Mouse (Mus musculus): Measurements from ENCODE around the gene Ifnl3. TPM values are rescaled to one million over a fixed set of nuclear protein-coding genes. Genes with fewer than 3 reads are reported as not detected.
A peak's percentile ranks its signal among the peaks of the same experiment; 100 is the strongest.

The Ifnl3 gene
- polyA plus RNA-seq, 1 experiment from 2014 or later: not detected

- Histone ChIP-seq H3K4me2 (no peak overlapping the region), H3K4me3 (no peak overlapping the region), H3K4me1 (replicated peaks) (peaks cover 33% of the 10 kb centered on the region), H3K9me3 (replicated peaks) (no peaks in the 10 kb centered on the region), H3K9ac (no peak overlapping the region), H3K27ac (no peak overlapping the region), H3K36me3 (peaks cover 46% of the 10 kb centered on the region), H3K27me3 (no peaks in the 10 kb centered on the region)
- ATAC-seq (replicated peaks; ENCODE audit: insufficient number of reproducible peaks, insufficient read depth, low FRiP score, low read depth): no peak
- 78% methylated on average over 4 of the region's 4 CpGs for WGBS
Measured at GRCm38 (mm10) chr7:28567539-28567938, 44.9 kb downstream of the Ifnl3 start.

GRCm38 (mm10) chr7:28568253-28568652 lies 45.6 kb downstream of the Ifnl3 start:
- no peak overlapping the region for H3K27ac ChIP-seq
- no peaks in the 10 kb centered on the region for H3K27me3 ChIP-seq
- H3K9me3 ChIP-seq (replicated peaks): no peaks in the 10 kb centered on the region
- H3K4me2 ChIP-seq: no peak overlapping the region
- H3K9ac ChIP-seq: no peak overlapping the region
- ATAC-seq (replicated peaks; ENCODE audit: insufficient number of reproducible peaks, insufficient read depth, low FRiP score, low read depth): no peak
- H3K4me1 ChIP-seq (replicated peaks): peaks cover 40% of the 10 kb centered on the region
- peaks cover 39% of the 10 kb centered on the region for H3K36me3 ChIP-seq
- no peak overlapping the region for H3K4me3 ChIP-seq

- Histone ChIP-seq H3K9me3 (replicated peaks) (no peaks in the 10 kb centered on the region), H3K4me3 (no peak overlapping the region)
- no peak; the same call in 1 of the 2 replicates for ATAC-seq (replicated peaks; ENCODE audit: insufficient number of reproducible peaks, insufficient read depth, low FRiP score, low read depth)
Measured at GRCm38 (mm10) chr7:28570291-28570981, 47.8 kb downstream of the Ifnl3 start.

GRCm38 (mm10) chr7:28570982-28571682 lies 48.5 kb downstream of the Ifnl3 start:
- Histone ChIP-seq H3K9ac (peak overlapping the region; percentile 16; the same call in 1 of the 2 replicates), H3K4me3 (no peak overlapping the region), H3K27me3 (no peaks in the 10 kb centered on the region), H3K4me1 (replicated peaks) (peaks cover 44% of the 10 kb centered on the region), H3K9me3 (replicated peaks) (no peaks in the 10 kb centered on the region), H3K4me2 (no peak overlapping the region), H3K27ac (peak overlapping the region; percentile 63), H3K36me3 (peaks cover 18% of the 10 kb centered on the region)
- WGBS: 32% methylated on average over 5 of the region's 5 CpGs
- no peak for ATAC-seq (replicated peaks; ENCODE audit: insufficient number of reproducible peaks, insufficient read depth, low FRiP score, low read depth)

More at GRCm38 (mm10) chr7:28570291-28570981, 47.8 kb downstream of the Ifnl3 start:
- H3K27me3 ChIP-seq: no peaks in the 10 kb centered on the region
- peaks cover 41% of the 10 kb centered on the region for H3K4me1 ChIP-seq (replicated peaks)
- peak overlapping the region; percentile 16; the same call in 1 of the 2 replicates for H3K9ac ChIP-seq
- WGBS: 57% methylated on average over 12 of the region's 12 CpGs
- H3K4me2 ChIP-seq: no peak overlapping the region
- H3K36me3 ChIP-seq: peaks cover 23% of the 10 kb centered on the region
- H3K27ac ChIP-seq: peak overlapping the region; percentile 63

- Histone ChIP-seq H3K9me3 (replicated peaks) (no peaks in the 10 kb centered on the region), H3K27me3 (no peaks in the 10 kb centered on the region), H3K4me3 (no peak overlapping the region), H3K27ac (no peak overlapping the region), H3K36me3 (peaks cover 3% of the 10 kb centered on the region), H3K9ac (no peak overlapping the region), H3K4me1 (replicated peaks) (peaks cover 60% of the 10 kb centered on the region), H3K4me2 (no peak overlapping the region)
- WGBS: 77% methylated on average over 5 of the region's 5 CpGs
- no peak for ATAC-seq (replicated peaks; ENCODE audit: insufficient number of reproducible peaks, insufficient read depth, low FRiP score, low read depth)
Measured at GRCm38 (mm10) chr7:28572689-28573088, 50.1 kb downstream of the Ifnl3 start.

- Histone ChIP-seq H3K4me1 (replicated peaks) (peaks cover 65% of the 10 kb centered on the region), H3K27me3 (no peaks in the 10 kb centered on the region), H3K36me3 (no peaks in the 10 kb centered on the region; the same call in 1 of the 2 replicates), H3K9ac (no peak overlapping the region), H3K9me3 (replicated peaks) (no peaks in the 10 kb centered on the region), H3K4me3 (no peak overlapping the region), H3K4me2 (no peak overlapping the region), H3K27ac (no peak overlapping the region)
- no peak for ATAC-seq (replicated peaks; ENCODE audit: insufficient number of reproducible peaks, insufficient read depth, low FRiP score, low read depth)
- WGBS: 93% methylated on average over 3 of the region's 3 CpGs
Measured at GRCm38 (mm10) chr7:28573236-28573635, 50.6 kb downstream of the Ifnl3 start.

Small RNA genes lying within 50 kb of the gene (microRNA-seq; reads per million reads assigned to microRNA genes)
- 0.63 reads per million for gene Mir7049

Other genes with a start within 250 kb of the Ifnl3 start
- 8.2 and 8.5 TPM in 2 replicates for gene Eid2b, start 245.1 kb upstream of the Ifnl3 start, polyA plus RNA-seq (2015; fragmentation: Nextera tagmentation; extraction: Ambion mirVana)
- not detected in 2 replicates for gene Selenov, start 231.7 kb upstream of the Ifnl3 start, polyA plus RNA-seq (2015; fragmentation: Nextera tagmentation; extraction: Ambion mirVana)
- gene Dll3, start 220.6 kb upstream of the Ifnl3 start, polyA plus RNA-seq (2015; fragmentation: Nextera tagmentation; extraction: Ambion mirVana): 0.16 and 0.34 TPM in 2 replicates
- gene Timm50, start 210.8 kb upstream of the Ifnl3 start, polyA plus RNA-seq (2015; fragmentation: Nextera tagmentation; extraction: Ambion mirVana): 101 and 117 TPM in 2 replicates
- 52.0 and 71.9 TPM in 2 replicates for gene Supt5, start 184.1 kb upstream of the Ifnl3 start, polyA plus RNA-seq (2015; fragmentation: Nextera tagmentation; extraction: Ambion mirVana)
- gene Rps16, start 172.2 kb upstream of the Ifnl3 start, polyA plus RNA-seq (2015; fragmentation: Nextera tagmentation; extraction: Ambion mirVana): 534 and 573 TPM in 2 replicates
- gene Plekhg2, start 150.2 kb upstream of the Ifnl3 start, polyA plus RNA-seq (2015; fragmentation: Nextera tagmentation; extraction: Ambion mirVana): 34.3 and 46.7 TPM in 2 replicates
- 13.6 and 14.7 TPM in 2 replicates for gene Zfp36, start 142.6 kb upstream of the Ifnl3 start, polyA plus RNA-seq (2015; fragmentation: Nextera tagmentation; extraction: Ambion mirVana)
- 42.0 and 45.7 TPM in 2 replicates for gene Med29, start 130.1 kb upstream of the Ifnl3 start, polyA plus RNA-seq (2015; fragmentation: Nextera tagmentation; extraction: Ambion mirVana)
- gene Paf1, start 129.9 kb upstream of the Ifnl3 start, polyA plus RNA-seq (2015; fragmentation: Nextera tagmentation; extraction: Ambion mirVana): 66.8 and 73.0 TPM in 2 replicates
- 9.6 and 20.9 TPM in 2 replicates for gene Gmfg, start 85.4 kb upstream of the Ifnl3 start, polyA plus RNA-seq (2015; fragmentation: Nextera tagmentation; extraction: Ambion mirVana)
- 1.1 and 1.5 TPM in 2 replicates for gene Lrfn1, start 70.9 kb upstream of the Ifnl3 start, polyA plus RNA-seq (2015; fragmentation: Nextera tagmentation; extraction: Ambion mirVana)
- not detected in 2 replicates for gene Ifnl2, start 12.4 kb upstream of the Ifnl3 start, polyA plus RNA-seq (2015; fragmentation: Nextera tagmentation; extraction: Ambion mirVana)
- not detected in 2 replicates for gene Sycn, start 18.0 kb downstream of the Ifnl3 start, polyA plus RNA-seq (2015; fragmentation: Nextera tagmentation; extraction: Ambion mirVana)
- gene Nccrp1, start 24.4 kb downstream of the Ifnl3 start, polyA plus RNA-seq (2015; fragmentation: Nextera tagmentation; extraction: Ambion mirVana): not detected in 2 replicates
- 17.9 and 25.6 TPM in 2 replicates for gene Samd4b, start 75.3 kb downstream of the Ifnl3 start, polyA plus RNA-seq (2015; fragmentation: Nextera tagmentation; extraction: Ambion mirVana)
- gene Pak4, start 75.3 kb downstream of the Ifnl3 start, polyA plus RNA-seq (2015; fragmentation: Nextera tagmentation; extraction: Ambion mirVana): 23.3 and 32.3 TPM in 2 replicates
- gene Acp7, start 108.5 kb downstream of the Ifnl3 start, polyA plus RNA-seq (2015; fragmentation: Nextera tagmentation; extraction: Ambion mirVana): not detected in 2 replicates
- gene Fbxo27, start 170.0 kb downstream of the Ifnl3 start, polyA plus RNA-seq (2015; fragmentation: Nextera tagmentation; extraction: Ambion mirVana): 3.4 and 3.9 TPM in 2 replicates
- gene Fbxo17, start 194.0 kb downstream of the Ifnl3 start, polyA plus RNA-seq (2015; fragmentation: Nextera tagmentation; extraction: Ambion mirVana): 7.7 and 9.7 TPM in 2 replicates
- gene Mrps12, start 219.0 kb downstream of the Ifnl3 start, polyA plus RNA-seq (2015; fragmentation: Nextera tagmentation; extraction: Ambion mirVana): 102 and 109 TPM in 2 replicates
- 16.8 and 20.6 TPM in 2 replicates for gene Sars2, start 219.2 kb downstream of the Ifnl3 start, polyA plus RNA-seq (2015; fragmentation: Nextera tagmentation; extraction: Ambion mirVana)
- gene Ccer2, start 233.3 kb downstream of the Ifnl3 start, polyA plus RNA-seq (2015; fragmentation: Nextera tagmentation; extraction: Ambion mirVana): not detected in 2 replicates
- gene Sirt2, start 243.9 kb downstream of the Ifnl3 start, polyA plus RNA-seq (2015; fragmentation: Nextera tagmentation; extraction: Ambion mirVana): 50.3 and 58.4 TPM in 2 replicates
- gene Nfkbib, start 244.7 kb downstream of the Ifnl3 start, polyA plus RNA-seq (2015; fragmentation: Nextera tagmentation; extraction: Ambion mirVana): 26.6 and 35.8 TPM in 2 replicates